Mouse (Mus musculus): ENCODE measurements around the gene Noto.

The Noto gene

DNA sequence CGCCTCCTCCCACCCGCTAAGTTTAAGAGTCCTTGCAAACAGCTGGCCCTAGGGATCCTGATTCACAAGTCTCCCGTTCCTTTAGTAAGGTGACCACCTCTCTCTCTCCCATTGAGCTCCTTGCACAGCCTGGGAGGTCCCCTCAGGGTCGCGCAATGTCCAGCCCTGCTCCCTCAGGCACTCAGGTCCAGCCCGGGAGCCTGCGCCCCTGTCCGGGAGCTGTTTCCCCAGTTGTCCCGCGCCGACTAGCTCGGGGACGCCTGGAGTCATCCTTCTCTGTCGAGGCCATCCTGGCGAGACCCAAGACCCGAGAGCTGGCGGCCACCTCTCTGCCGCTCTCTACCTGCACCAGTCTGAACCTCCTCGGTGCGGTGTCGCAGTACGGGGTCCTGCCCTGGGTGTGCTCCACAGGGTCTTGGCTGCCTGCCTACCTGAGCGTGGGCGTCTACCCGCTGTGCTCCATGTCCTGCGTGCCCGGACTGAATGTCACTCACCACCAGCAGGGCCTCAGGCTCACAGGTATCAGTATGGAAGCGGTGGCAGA is at the start of gene Noto:
TSS of gene Noto (plus strand) at position 51 of the 544 bp plus-strand sequence.
- no peak for DNase-seq (ENCODE audit: low spot score)

DNA sequence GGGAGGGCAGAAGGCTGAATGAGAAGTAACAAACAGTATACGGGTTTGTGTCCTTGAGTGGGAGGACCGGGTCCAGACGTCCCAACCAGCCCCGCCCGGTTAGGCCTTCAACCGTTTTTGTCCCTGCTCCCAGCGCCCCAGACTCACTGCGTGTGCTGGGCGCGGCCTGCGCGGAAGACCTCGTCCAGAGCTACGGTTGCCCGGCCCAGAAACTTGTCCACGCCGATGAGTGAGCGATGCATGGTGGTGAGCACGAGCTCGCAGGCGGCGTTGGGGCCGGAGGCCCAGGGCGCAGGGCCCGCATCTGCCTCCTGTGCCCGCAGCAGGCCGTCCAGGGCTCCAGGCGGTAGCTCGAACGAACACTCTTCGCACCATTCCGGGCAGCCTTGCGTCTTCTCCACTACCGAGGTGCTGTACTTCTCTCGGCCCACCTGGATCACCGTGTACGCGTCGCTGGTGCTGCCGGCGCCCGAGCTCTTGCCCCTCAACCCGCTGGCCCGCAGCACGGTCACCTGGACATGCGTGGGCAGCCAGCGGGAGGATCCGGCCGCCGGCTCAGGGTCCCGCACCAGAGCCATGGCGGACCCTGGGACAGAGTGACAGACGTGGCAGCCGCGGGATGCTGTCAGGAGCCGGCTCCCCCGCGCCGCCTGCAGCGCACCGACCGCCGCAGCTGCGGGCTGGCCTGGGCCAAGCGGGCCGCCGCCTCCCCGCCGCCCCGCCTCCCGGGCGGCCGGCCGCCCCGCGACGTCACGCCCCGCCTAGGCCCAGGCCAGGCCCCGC is 49.5 kb upstream of the Noto start, which contains the start of gene Rab11fip5:
TSS of gene Rab11fip5 (minus strand) at position 684 of the 783 bp plus-strand sequence.
- DNase-seq (ENCODE audit: low spot score), result peak; percentile 29

GRCm38 (mm10) chr6:85374734-85375114 is 49.0 kb upstream of the Noto start:
- peak; percentile 99 for DNase-seq (ENCODE audit: low spot score)

DNA sequence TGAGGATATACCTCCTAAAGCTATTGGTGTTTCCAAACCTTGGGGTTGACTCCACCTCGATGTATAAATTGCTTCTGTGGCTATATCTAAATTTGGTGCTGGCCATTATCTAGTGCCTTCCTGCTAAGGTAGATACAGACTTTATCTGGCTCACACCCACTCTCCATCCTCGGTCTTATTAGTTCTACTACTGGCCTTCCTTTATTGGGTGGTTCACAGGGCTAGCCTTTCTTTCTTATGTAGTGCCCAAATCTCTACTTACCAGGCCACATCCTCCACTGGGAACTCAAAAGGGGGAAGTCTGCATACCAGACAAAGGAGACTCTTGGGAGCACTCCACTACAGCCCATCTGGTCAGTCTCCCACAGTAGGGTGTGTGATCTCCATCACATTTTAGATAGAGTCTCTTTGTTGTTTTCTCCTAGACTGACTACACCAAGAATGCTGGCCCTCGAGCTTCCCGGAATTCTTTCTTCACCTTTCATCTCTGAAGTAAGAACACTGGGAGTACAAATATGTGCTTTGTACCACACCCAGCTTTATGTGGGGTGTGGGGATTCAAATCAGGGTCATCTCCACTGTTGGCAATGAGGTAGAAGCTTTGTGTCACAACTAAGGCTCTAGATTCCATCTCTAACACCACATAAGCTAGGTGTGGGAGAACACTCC is 46.5 kb upstream of the Noto start:
- no peak for DNase-seq (ENCODE audit: low spot score)

DNA sequence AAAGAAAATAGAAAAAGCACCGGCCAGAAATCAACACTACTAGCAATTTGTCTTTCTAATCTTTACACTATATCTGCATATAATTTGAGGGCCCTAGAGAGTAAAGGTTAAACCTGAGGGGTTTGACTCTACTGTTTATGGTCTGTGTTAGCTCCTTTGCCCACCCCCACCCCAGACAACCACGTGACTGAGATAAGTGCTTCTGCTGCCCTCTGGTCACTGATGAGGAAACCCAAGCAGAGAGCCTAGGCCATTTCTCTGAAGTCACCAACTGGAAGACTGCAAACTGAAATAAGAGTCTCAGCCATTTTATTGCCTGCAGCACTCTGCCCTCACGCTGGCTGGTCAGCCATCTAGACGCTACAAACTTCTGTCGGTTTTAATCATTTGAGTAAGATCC is 45.8 kb upstream of the Noto start:
- no peak for DNase-seq (ENCODE audit: low spot score)

- DNase-seq (ENCODE audit: low spot score), result no peak
Observed at GRCm38 (mm10) chr6:85378629-85379028, 45.1 kb upstream of the Noto start.

- DNase-seq (ENCODE audit: low spot score), result peak; percentile 96
Observed at GRCm38 (mm10) chr6:85380201-85380900, 43.3 kb upstream of the Noto start.

- DNase-seq (ENCODE audit: low spot score), result peak; percentile 30
Observed at GRCm38 (mm10) chr6:85380901-85381647, 42.6 kb upstream of the Noto start.

DNA sequence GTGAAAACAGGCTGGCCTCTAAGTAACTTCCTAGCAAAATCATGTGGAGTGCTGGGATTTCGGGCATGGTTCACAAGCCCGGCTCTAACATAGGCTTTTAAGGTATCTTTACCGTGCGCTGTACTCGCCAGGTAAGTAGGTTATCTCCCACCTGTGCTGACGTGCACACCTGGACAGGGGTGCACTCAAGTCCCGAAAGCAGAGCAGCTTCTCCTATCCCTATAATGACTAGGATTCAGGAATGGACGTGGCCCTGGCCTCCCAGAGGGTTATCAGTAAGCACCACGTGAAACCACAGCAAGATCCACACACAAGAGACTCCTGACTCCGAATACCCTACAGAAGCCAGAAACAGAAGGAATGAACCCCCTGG is 42.1 kb upstream of the Noto start:
- DNase-seq (ENCODE audit: low spot score), result no peak

- no peak for DNase-seq (ENCODE audit: low spot score)
Observed at GRCm38 (mm10) chr6:85382791-85383190, 40.9 kb upstream of the Noto start.

GRCm38 (mm10) chr6:85388608-85389007 is 35.1 kb upstream of the Noto start:
- no peak for DNase-seq (ENCODE audit: low spot score)

- DNase-seq (ENCODE audit: low spot score), result peak; percentile 84
Observed at GRCm38 (mm10) chr6:85391803-85392202, 31.9 kb upstream of the Noto start.

GRCm38 (mm10) chr6:85395360-85395759 is 28.3 kb upstream of the Noto start:
- no peak for DNase-seq (ENCODE audit: low spot score)

DNA sequence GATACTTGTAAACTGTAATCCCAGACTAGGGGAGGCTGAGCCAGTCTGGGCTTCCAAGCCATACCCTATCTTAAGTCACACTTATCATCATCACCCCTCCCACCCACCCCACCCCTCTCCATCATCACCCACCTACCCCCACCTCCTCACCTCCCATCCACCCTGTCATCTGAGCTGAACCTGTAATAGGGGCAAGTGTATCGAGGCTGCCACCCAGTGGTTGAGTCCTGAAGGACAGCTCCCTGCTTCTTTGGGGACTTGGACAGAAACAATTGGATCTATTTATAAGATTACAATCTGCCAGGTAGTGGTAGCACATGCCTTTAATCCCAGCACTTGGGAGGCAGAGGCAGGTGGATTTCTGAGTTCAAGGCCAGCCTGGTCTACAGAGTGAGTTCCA is 26.5 kb upstream of the Noto start:
- peak; percentile 44 for DNase-seq (ENCODE audit: low spot score)

GRCm38 (mm10) chr6:85399715-85400114 is 24.0 kb upstream of the Noto start:
- no peak for DNase-seq (ENCODE audit: low spot score)

GRCm38 (mm10) chr6:85402613-85403012 is 21.1 kb upstream of the Noto start:
- no peak for DNase-seq (ENCODE audit: low spot score)

- DNase-seq (ENCODE audit: low spot score), result no peak
Observed at GRCm38 (mm10) chr6:85403039-85403438, 20.6 kb upstream of the Noto start.

- DNase-seq (ENCODE audit: low spot score), result peak; percentile 62
Observed at GRCm38 (mm10) chr6:85409003-85409402, 14.7 kb upstream of the Noto start.

GRCm38 (mm10) chr6:85410771-85411273 is 12.9 kb upstream of the Noto start:
- peak; percentile 88 for DNase-seq (ENCODE audit: low spot score)

GRCm38 (mm10) chr6:85415829-85416228 is 7.9 kb upstream of the Noto start:
- DNase-seq (ENCODE audit: low spot score), result no peak

- DNase-seq (ENCODE audit: low spot score), result no peak
Observed at GRCm38 (mm10) chr6:85419150-85419549, 4.5 kb upstream of the Noto start.

Measured in embryo, embryonic 10.5 days (tissue).